Mouse (Mus musculus) adrenal gland, postnatal 4 days (tissue): Measurements from ENCODE around the gene Trim44. TPM values are rescaled to one million over a fixed set of nuclear protein-coding genes. Genes with fewer than 3 reads are reported as not detected.

Source experiments
- DNase-seq, 2 experiments: peaks; one replicate each; pipeline ENCODE4 v3.0.0; 2021 to 2022; ENCODE audit warnings: low spot score in 2 of 2, mixed read lengths in 2 of 2
- long read RNA-seq, 2 experiments: library from polyadenylated mRNA; stranded (forward); transcript quantifications; one replicate each; pipeline ENCODE4 v2.0.0; 2021
- total RNA-seq, 2 experiments: library from RNA; stranded (reverse); gene quantifications; 2 replicates each; pipeline ENCODE4 v1.2.3; 2021

The Trim44 gene
- 10 to 100 TPM; 77.3 to 87.6 TPM for total RNA-seq
- long read RNA-seq, experiment 1, full-length matches to known transcripts: 1 of 20 reads
- long read RNA-seq, experiment 1, partial matches to known transcripts: 2 of 20 reads
- long read RNA-seq, experiment 1, other reads (novel, unspliced or antisense): 17 of 20 reads
- long read RNA-seq, experiment 2, full-length matches to known transcripts: 1 of 65 reads
- long read RNA-seq, experiment 2, partial matches to known transcripts: 4 of 65 reads
- long read RNA-seq, experiment 2, other reads (novel, unspliced or antisense): 60 of 65 reads

DNA sequence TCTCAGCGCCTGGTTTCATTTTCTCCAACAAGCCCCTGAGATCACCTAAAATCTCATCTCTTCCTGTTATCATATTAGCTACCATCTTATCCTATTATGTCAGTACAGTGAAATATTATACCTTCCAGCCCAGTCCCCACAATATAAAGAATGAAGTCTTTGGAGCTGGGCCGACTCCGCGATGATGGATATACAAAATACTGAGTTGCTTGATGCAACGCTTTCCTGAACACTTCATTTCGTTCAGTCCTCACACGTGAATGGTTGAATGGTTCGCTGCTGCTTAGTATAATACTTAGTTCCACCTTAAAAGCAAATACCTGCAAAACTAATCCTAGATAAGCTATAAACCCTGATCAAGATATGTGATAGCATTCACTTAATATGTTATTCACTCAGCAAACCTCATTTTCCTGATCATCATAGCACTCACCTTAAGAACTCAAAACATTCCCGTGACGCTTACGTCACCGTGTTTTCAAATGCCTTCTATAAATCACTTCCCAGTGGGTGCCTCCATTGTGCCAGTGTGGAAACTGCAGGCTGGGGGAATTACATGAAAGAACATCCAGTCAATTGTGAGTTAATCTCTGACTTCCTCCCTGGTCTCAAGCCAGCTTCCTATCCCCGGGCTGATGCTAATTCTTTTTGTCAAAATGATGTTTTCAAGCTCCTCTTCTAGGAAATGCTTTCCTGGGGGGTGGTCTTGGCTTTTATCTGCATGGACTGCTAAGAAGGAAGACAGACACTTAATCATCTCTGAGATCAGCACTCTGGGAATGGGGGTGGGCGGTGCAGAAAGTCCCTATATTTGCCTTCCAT, at the start of gene Trim44:
Gene Trim44 (minus strand): TSS at position 466 of the 822 bp plus-strand sequence.
- DNase-seq: no peak

- no peak for DNase-seq
These were observed 47.5 kb upstream of the Trim44 start for GRCm38 (mm10) chr2:102455126-102455525.

DNA sequence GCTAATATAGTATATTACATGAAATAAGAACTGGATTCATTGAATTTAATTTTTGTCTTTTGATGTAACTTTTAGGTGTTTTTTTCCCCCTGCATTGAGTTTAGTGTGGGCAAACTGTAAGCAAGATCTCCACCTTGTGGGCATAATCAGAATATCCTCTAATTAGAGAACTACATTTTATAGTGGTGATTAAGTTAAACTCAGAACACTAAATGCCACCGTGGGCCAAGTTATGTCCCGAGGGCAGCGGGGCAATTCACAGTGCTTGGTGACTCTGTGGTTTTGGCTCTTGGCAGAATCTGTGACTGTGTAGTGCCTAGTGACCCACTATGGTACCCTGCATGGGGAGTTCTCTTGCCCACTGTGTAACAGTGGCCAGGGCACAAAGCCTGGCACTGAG, 45.8 kb upstream of the Trim44 start:
- no peak for DNase-seq

- peak; percentile 3 to 5 for DNase-seq
These were observed 44.3 kb upstream of the Trim44 start, which contains the start of gene Fjx1 for GRCm38 (mm10) chr2:102451671-102452549. TSS of gene Fjx1 (minus strand) at chr2:102452499.

GRCm38 (mm10) chr2:102450761-102451670, 43.4 kb upstream of the Trim44 start:
- peak; percentile 5 to 9 for DNase-seq

DNA sequence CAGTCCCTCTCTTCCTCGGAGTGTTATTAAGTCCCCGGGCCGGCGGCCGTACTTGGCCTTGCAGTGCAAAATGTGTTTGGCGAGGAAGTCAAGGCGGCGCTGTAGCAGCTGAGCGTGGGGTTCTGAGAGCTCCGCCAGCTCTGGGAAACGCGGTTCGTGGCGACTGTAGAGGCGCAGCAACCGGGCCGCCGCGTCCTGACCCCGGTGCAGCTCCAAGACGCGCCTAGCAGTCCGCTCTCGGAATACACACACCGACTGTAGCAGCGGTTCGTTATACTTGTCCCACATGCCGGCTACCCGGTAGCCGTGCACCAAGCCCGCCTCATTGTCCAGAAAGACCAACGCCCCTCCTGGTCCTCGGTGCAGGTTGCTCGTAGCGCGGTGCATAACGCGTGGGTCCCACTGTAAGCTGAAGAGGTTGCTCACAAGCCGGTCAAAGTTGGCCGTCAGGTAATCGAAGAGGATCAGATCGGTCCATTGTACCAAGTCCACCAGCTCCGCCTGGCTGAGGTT, 42.7 kb upstream of the Trim44 start:
- DNase-seq: peak in 1 of 2 experiments; percentile 4

DNA sequence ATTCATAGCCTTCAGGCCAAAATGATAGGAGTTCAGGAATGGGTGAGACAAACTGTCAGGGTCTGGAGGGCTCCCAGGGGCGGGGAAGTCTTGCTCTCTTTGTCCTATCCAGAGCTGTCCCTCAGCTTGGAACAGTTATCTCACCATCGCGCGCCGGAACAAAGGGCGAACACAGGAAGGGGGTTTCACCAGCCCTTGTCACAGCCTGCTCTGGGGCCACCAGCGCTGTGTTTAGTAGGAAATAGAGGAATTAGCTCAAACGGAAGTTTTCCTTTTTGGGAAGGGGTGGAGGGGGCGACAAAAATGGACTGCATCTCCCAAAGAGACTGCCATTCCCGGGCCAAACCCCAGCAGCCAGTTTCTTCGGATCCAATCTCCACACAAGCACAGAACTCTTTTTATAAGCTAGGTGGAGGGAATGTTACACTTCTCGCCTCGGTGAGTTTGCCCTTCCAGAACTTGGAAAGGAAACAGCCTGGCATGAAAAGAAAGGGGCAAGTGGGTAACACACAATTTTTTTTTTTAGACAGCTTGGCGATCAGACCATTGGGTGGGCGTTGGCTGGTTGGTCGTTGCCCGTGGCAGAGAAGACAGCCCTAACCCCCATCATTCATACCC, 42.1 kb upstream of the Trim44 start:
- DNase-seq: no peak

GRCm38 (mm10) chr2:102449056-102449455, 41.4 kb upstream of the Trim44 start:
- no peak for DNase-seq

GRCm38 (mm10) chr2:102447831-102448230, 40.2 kb upstream of the Trim44 start:
- DNase-seq: no peak

GRCm38 (mm10) chr2:102446851-102447250, 39.2 kb upstream of the Trim44 start:
- DNase-seq: no peak

GRCm38 (mm10) chr2:102437357-102438030, 29.9 kb upstream of the Trim44 start:
- no peak for DNase-seq

DNA sequence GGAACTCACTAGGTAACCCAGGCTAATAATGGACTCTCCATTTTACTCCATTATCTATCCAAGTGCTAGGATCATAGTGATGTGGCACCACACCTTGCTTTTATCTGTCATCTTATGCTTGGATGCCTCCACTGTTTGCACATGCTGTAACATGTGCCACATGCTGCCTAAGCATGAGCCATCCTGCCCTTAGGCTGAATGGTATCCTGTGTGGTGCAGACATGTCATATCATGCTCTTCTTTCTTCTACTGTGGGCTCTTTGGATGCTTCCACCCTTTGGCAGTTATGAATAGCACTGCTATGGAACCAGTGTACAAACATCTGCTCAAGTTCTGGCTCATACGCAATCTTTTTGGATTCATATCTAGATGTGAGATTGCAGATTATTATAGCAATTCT, 26.3 kb upstream of the Trim44 start:
- DNase-seq: no peak

DNA sequence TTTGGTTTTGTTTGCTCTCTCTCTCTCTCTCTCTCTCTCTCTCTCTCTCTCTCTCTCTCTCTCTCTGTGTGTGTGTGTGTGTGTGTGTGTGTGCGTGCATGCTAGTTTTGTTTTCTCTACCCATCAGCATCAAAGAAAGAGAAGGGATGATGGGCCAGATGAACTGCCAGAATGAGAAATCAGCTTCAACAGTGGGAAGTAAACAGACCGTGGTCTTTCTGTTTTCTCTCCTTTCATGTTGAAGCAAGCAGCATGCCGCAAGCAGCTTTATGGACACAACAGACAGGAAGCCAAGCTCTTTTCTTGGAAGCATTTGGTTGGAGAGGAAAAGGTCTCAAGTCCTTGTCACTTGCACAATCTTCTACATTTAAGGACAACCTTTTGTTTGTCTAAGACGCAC, 23.5 kb upstream of the Trim44 start:
- DNase-seq: no peak

GRCm38 (mm10) chr2:102427974-102428373, 20.3 kb upstream of the Trim44 start:
- no peak for DNase-seq

DNA sequence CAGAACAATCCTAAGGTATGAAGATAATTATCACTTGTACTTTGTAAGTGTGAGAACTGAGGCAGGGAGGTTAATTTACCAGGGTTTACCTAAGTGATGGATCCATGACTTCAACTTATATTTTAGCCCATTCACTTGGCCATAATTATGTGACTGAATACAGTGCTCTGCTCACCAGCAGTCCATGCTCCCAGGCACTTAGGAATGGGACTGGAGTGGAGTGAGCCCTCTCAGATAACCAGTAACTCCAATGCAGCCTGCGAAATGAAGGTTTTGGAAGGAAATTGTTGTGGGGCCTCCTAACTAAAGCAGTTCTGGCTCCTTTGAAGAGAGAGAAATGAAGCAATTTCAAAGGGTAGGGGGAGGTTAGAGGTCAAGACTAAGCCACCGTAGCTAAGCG, 18.8 kb upstream of the Trim44 start:
- no peak for DNase-seq

DNA sequence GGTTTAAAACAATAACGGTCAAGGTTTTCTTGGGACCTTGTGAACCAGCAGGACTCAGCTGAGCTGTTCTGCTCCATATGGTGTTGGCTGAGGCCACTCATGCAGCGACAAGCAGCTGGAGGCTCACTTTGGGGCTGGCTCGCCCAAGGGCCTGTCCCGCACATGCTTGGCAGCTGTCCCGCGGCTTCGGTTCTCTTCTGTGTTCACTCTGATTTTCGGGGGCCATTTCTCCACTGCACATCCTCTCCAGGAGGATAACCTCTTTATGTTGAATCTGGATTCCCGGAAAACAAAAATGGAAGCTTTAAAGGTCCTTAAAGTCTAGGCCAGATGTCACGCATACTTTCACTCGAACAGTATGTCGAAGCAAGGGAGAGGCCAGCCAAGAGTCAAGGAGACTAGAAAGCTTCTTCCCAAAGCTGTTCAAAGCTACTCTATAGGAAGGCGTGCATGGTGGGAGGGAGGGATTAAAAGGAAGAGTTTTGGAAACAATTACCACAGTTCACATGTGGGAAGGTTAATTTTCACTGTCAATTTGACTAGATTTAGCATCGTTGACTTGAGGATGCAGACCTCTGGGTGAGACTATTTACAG, 8.6 kb upstream of the Trim44 start:
- no peak for DNase-seq

DNA sequence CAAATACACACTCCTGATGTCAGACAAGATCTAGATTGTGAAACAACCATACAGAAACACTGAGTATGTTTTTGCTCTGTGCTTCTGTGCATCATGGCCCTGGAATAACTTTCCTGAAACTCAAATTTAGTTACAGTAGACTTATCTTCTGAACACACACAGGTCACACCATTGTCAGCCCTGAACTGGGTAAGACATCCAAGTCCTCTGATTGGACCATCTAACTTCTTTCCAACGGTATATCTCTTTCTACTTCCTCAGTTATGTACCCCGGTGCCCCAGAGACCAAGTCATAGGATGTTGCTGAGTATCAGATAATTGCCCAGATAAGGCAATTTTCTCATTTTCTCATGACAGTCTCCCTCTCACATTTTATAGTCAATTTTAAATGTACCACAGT, 5.1 kb upstream of the Trim44 start:
- no peak for DNase-seq

DNA sequence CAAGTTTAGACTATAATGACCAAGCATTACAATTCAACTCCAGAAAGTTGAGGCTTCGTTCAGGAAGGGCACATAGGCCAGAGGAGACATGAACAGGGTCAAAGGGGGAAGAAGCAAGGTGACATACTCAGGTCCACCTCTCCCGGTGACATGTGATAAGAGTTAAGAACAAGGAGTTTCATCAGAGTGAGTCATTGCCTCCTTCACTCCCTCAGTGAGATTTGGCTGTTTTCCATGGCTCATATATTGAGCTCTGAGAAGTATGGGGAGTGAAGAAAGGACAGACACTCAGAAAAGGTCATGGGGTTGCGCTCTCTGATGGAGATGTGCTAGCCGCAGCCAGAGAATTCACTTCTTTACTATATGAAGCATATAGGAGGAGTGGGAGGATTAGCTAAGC, 3.0 kb upstream of the Trim44 start:
- DNase-seq: no peak

DNA sequence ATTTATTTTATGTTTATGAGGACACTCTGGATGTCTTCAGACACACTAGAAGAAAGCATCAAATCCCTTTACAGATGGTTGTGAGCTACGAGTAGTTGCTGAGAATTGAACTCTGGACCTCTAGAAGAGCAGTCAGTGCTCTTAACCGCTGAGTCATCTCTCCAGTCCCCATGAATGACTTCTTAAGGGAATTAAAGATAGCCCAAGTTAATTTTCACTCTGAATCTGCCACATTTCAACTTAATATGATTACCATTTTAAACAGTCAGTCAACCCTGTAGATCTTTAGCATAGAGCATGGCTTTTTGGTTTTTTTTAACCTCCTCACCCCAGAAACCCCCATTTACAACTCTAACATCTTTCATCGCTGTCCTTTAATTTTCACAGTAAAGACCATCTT, 2.1 kb upstream of the Trim44 start:
- DNase-seq: no peak
